Mouse (Mus musculus) lung, postnatal 0 days (tissue): Measurements from ENCODE around the gene Fancc.

Experiments
- CTCF ChIP-seq: IDR thresholded peaks from 2 replicates; pipeline ENCODE4 v1.5.1; 2016; ENCODE audit warnings: antibody characterized with exemption, mild to moderate bottlenecking
- EP300 ChIP-seq: IDR thresholded peaks from 2 replicates; pipeline ENCODE4 v1.6.1; 2016; ENCODE audit warnings: antibody characterized with exemption, mild to moderate bottlenecking, control low read depth

DNA sequence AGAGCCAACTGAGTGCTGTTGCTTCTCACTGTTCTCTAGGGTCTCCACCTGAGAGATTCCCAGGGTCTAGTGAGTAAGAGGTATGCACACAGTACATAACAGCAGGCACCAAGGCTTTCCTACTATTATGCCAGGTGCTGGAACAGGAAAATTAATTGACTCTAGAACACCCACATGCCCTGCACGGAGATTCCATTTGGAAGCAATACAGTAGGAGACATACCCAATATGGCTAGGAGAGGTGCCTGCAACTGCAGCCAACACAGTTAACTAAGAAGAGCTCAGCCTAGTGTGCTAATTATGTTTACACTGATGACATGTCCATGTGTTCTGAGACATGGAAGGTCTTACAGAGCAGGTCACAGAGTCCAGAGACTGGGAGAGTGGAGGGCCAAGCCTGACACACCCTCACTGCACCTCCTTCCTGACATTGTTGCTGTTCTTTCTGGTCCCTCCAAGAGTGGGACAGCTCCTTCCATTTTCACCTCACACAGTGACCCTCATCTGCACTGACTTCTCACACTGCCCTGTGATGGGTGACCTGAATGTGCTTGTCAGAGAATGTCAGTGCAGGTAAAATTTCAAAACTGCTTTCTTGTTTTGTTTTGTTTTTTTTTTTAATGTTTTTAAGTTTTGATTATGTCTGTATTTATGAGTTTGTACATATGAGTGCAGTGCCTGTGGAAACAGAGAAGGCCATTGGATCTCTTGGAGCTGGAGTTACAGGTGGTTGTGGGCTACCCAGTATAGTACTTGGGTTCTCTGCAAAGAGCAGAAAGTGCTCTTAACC is 234.7 kb downstream of the Fancc start:
- TF ChIP-seq CTCF (no peak), EP300 (no peak)
